Mouse (Mus musculus) erythroblast, embryonic 14.5 days (primary cell): Measurements from ENCODE around the gene Frmd4a.

Experiments
- GATA1 ChIP-seq: IDR thresholded peaks from 2 replicates; pipeline ENCODE4 v1.6.1; 2012; ENCODE audit warnings: low read length, inconsistent platforms, mixed read lengths
- TAL1 ChIP-seq: IDR thresholded peaks from 3 replicates; pipeline ENCODE4 v1.6.1; 2012; ENCODE audit warnings: low read length, inconsistent platforms, mixed read lengths

- TF ChIP-seq TAL1 = no peak
- TF ChIP-seq GATA1 = no peak
Measured at GRCm38 (mm10) chr2:4194324-4195014, 177.0 kb downstream of the Frmd4a start.
